Mouse (Mus musculus) limb, embryonic 10.5 days (tissue): ENCODE data around the gene Mbtd1. TPM values are rescaled to one million over a fixed set of nuclear protein-coding genes. Genes with fewer than 3 reads are reported as not detected.
A peak's percentile ranks its signal among the peaks of the same experiment; 100 is the strongest.

Experiments
- DNase-seq: peaks from one replicate; pipeline ENCODE4 v3.0.0-alpha.2; 2017; ENCODE audit warnings: low spot score
- H3K27ac ChIP-seq: fragments of 300-500 bp; sonication (generic); 2 replicates; pipeline ENCODE4 v1.5.1; 2016; ENCODE audit warnings: mild to moderate bottlenecking
- H3K27me3 ChIP-seq: fragments of 300-500 bp; sonication (generic); 2 replicates; pipeline ENCODE4 v1.6.1; 2016; ENCODE audit warnings: low read depth, mild to moderate bottlenecking; ENCODE audit not compliant: poor library complexity, severe bottlenecking
- H3K36me3 ChIP-seq: fragments of 300-500 bp; sonication (generic); 2 replicates; pipeline ENCODE4 v1.6.1; 2016; ENCODE audit warnings: mild to moderate bottlenecking, moderate library complexity
- H3K4me1 ChIP-seq: fragments of 300-500 bp; sonication (generic); 2 replicates; pipeline ENCODE4 v1.6.1; 2016
- H3K4me3 ChIP-seq: fragments of 300-500 bp; sonication (generic); 2 replicates; pipeline ENCODE4 v1.5.1; 2016; ENCODE audit warnings: mild to moderate bottlenecking, moderate library complexity
- H3K9me3 ChIP-seq: fragments of 300-500 bp; sonication (generic); replicated peaks from 2 replicates; pipeline ENCODE4 v1.6.1; 2016; ENCODE audit warnings: mild to moderate bottlenecking
- WGBS: fragments of 180-500 bp; shearing (Covaris S2); methylation state at CpG from one replicate; pipeline ENCODE4 v1.1.7; 2016; 5-methylcytosine and 5-hydroxymethylcytosine counted together
- polyA plus RNA-seq: library from polyadenylated mRNA; unstranded; fragments of >200 nt; fragmentation: Nextera tagmentation; extraction: Ambion mirVana; gene quantifications from 2 replicates; pipeline ENCODE4 v1.2.1, GENCODE M21; 2016

Gene Mbtd1
- 32.9 and 43.1 TPM in 2 replicates for polyA plus RNA-seq

- 1% methylated on average over 83 of the region's 83 CpGs for WGBS
- DNase-seq, result peak; percentile 99
- Histone ChIP-seq H3K36me3 (peaks cover 44% of the 10 kb centered on the region), H3K9me3 (no peaks in the 10 kb centered on the region), H3K4me3 (peak within 1 kb of the TSS; percentile 74), H3K4me1 (peaks cover 27% of the 10 kb centered on the region), H3K27ac (peak within 1 kb of the TSS; percentile 98), H3K27me3 (no peaks in the 10 kb centered on the region)
These were observed at the start of gene Mbtd1, which contains the start of gene Utp18 for GRCm38 (mm10) chr11:93885572-93886410. Mbtd1 (plus strand) TSS chr11:93885852. Utp18 (minus strand) TSS chr11:93885766.

GRCm38 (mm10) chr11:93847342-93847741, 38.3 kb upstream of the Mbtd1 start:
- Histone ChIP-seq H3K36me3 (no peaks in the 10 kb centered on the region), H3K27me3 (no peaks in the 10 kb centered on the region), H3K4me3 (no peak overlapping the region), H3K9me3 (no peaks in the 10 kb centered on the region), H3K27ac (no peak overlapping the region), H3K4me1 (no peaks in the 10 kb centered on the region)
- WGBS, result 41% methylated on average over 2 of the region's 2 CpGs
- DNase-seq, result no peak

GRCm38 (mm10) chr11:93852546-93852945, 33.1 kb upstream of the Mbtd1 start:
- WGBS, result 86% methylated on average over 3 of the region's 3 CpGs
- H3K27ac ChIP-seq, result no peak overlapping the region
- no peak for DNase-seq
- H3K4me1 ChIP-seq, result no peaks in the 10 kb centered on the region
- H3K4me3 ChIP-seq, result no peak overlapping the region
- no peaks in the 10 kb centered on the region for H3K9me3 ChIP-seq
- no peaks in the 10 kb centered on the region for H3K27me3 ChIP-seq
- no peaks in the 10 kb centered on the region for H3K36me3 ChIP-seq

GRCm38 (mm10) chr11:93856284-93856955, 29.2 kb upstream of the Mbtd1 start:
- H3K36me3 ChIP-seq, result peaks cover 22% of the 10 kb centered on the region
- no peak overlapping the region for H3K4me3 ChIP-seq
- DNase-seq, result peak; percentile 86
- no peaks in the 10 kb centered on the region for H3K4me1 ChIP-seq
- WGBS, result 11% methylated on average over 6 of the region's 6 CpGs
- H3K27me3 ChIP-seq, result no peaks in the 10 kb centered on the region
- H3K9me3 ChIP-seq, result no peaks in the 10 kb centered on the region
- H3K27ac ChIP-seq, result no peak overlapping the region

GRCm38 (mm10) chr11:93860540-93861172, 25.0 kb upstream of the Mbtd1 start:
- Histone ChIP-seq H3K27me3 (no peaks in the 10 kb centered on the region), H3K9me3 (no peaks in the 10 kb centered on the region), H3K4me1 (no peaks in the 10 kb centered on the region), H3K27ac (no peak overlapping the region), H3K36me3 (peaks cover 55% of the 10 kb centered on the region), H3K4me3 (no peak overlapping the region)
- no peak for DNase-seq
- 100% methylated on average over 1 of the region's 1 CpGs for WGBS

- Histone ChIP-seq H3K4me3 (no peak overlapping the region), H3K9me3 (no peaks in the 10 kb centered on the region), H3K27me3 (no peaks in the 10 kb centered on the region), H3K36me3 (peaks cover 61% of the 10 kb centered on the region), H3K4me1 (no peaks in the 10 kb centered on the region), H3K27ac (no peak overlapping the region)
- no peak for DNase-seq
- 94% methylated on average over 2 of the region's 2 CpGs for WGBS
These were observed 24.5 kb upstream of the Mbtd1 start for GRCm38 (mm10) chr11:93861193-93861592.

GRCm38 (mm10) chr11:93862045-93862623, 23.5 kb upstream of the Mbtd1 start:
- Histone ChIP-seq H3K36me3 (peaks cover 70% of the 10 kb centered on the region), H3K27ac (no peak overlapping the region), H3K4me3 (no peak overlapping the region), H3K9me3 (no peaks in the 10 kb centered on the region), H3K27me3 (no peaks in the 10 kb centered on the region), H3K4me1 (no peaks in the 10 kb centered on the region)
- no peak for DNase-seq
- 92% methylated on average over 4 of the region's 4 CpGs for WGBS

- no peak for DNase-seq
- Histone ChIP-seq H3K4me3 (no peak overlapping the region), H3K36me3 (peaks cover 75% of the 10 kb centered on the region), H3K27ac (no peak overlapping the region), H3K4me1 (no peaks in the 10 kb centered on the region), H3K27me3 (no peaks in the 10 kb centered on the region), H3K9me3 (no peaks in the 10 kb centered on the region)
- WGBS, result 96% methylated on average over 1 of the region's 1 CpGs
These were observed 23.0 kb upstream of the Mbtd1 start for GRCm38 (mm10) chr11:93862638-93863037.

GRCm38 (mm10) chr11:93884068-93884467, 1.6 kb upstream of the Mbtd1 start:
- DNase-seq, result no peak
- Histone ChIP-seq H3K4me1 (peaks cover 27% of the 10 kb centered on the region), H3K4me3 (peak overlapping the region; percentile 74), H3K27ac (no peak overlapping the region), H3K36me3 (peaks cover 47% of the 10 kb centered on the region), H3K27me3 (no peaks in the 10 kb centered on the region), H3K9me3 (no peaks in the 10 kb centered on the region)
- WGBS, result 93% methylated on average over 4 of the region's 4 CpGs

- DNase-seq, result peak; percentile 77
- H3K27me3 ChIP-seq, result no peaks in the 10 kb centered on the region
- H3K9me3 ChIP-seq, result no peaks in the 10 kb centered on the region
- WGBS, result under 1% methylated on average over 81 of the region's 81 CpGs
- H3K27ac ChIP-seq, result peak overlapping the region; percentile 98
- peaks cover 27% of the 10 kb centered on the region for H3K4me1 ChIP-seq
- H3K4me3 ChIP-seq, result peak overlapping the region; percentile 74
- peaks cover 45% of the 10 kb centered on the region for H3K36me3 ChIP-seq
These were observed 616 bp upstream of the Mbtd1 start for GRCm38 (mm10) chr11:93884901-93885571.

GRCm38 (mm10) chr11:93886411-93887079, 893 bp downstream of the Mbtd1 start:
- Histone ChIP-seq H3K36me3 (peaks cover 44% of the 10 kb centered on the region), H3K27ac (peak overlapping the region; percentile 98), H3K4me3 (peak overlapping the region; percentile 74), H3K4me1 (peaks cover 27% of the 10 kb centered on the region), H3K27me3 (no peaks in the 10 kb centered on the region), H3K9me3 (no peaks in the 10 kb centered on the region)
- DNase-seq, result peak; percentile 56
- WGBS, result 1% methylated on average over 33 of the region's 34 CpGs

GRCm38 (mm10) chr11:93887080-93887447, 1.4 kb downstream of the Mbtd1 start:
- Histone ChIP-seq H3K27me3 (no peaks in the 10 kb centered on the region), H3K4me3 (peak overlapping the region; percentile 74), H3K4me1 (peaks cover 27% of the 10 kb centered on the region), H3K36me3 (peaks cover 45% of the 10 kb centered on the region), H3K27ac (peak overlapping the region; percentile 98), H3K9me3 (no peaks in the 10 kb centered on the region)
- no peak for DNase-seq
- 5% methylated on average over 4 of the region's 4 CpGs for WGBS
